Mouse (Mus musculus) midbrain, embryonic 13.5 days (tissue): Measurements from ENCODE around the gene 9430007A20Rik. TPM values are rescaled to one million over a fixed set of nuclear protein-coding genes. Genes with fewer than 3 reads are reported as not detected.
"Not testable (repeated sequence)": the region's sequence is repeated elsewhere in the genome, so short reads cannot be mapped to it uniquely, and the experiment has no call there.

Experiments
- ATAC-seq: fragments of 200-750 bp; cut with Nextera tagmentation; 2 replicates; pipeline ENCODE4 v1.8.0; 2017; ENCODE audit warnings: mild to moderate bottlenecking, moderate TSS enrichment, moderate library complexity
- H3K27ac ChIP-seq: fragments of 300-500 bp; sonication (generic); 2 replicates; pipeline ENCODE4 v1.5.1; 2015; ENCODE audit warnings: inconsistent platforms, mild to moderate bottlenecking, moderate library complexity
- H3K27me3 ChIP-seq: fragments of 300-500 bp; sonication (generic); 2 replicates; pipeline ENCODE4 v1.6.1; 2015; ENCODE audit warnings: mild to moderate bottlenecking, inconsistent platforms
- H3K36me3 ChIP-seq: fragments of 300-500 bp; sonication (generic); 2 replicates; pipeline ENCODE4 v1.6.1; 2015; ENCODE audit warnings: mild to moderate bottlenecking, inconsistent platforms
- H3K4me1 ChIP-seq: fragments of 300-500 bp; sonication (generic); replicated peaks from 2 replicates; pipeline ENCODE4 v1.6.1; 2015; ENCODE audit warnings: inconsistent platforms
- H3K4me2 ChIP-seq: fragments of 300-500 bp; sonication (generic); replicated peaks from 2 replicates; pipeline ENCODE4 v1.6.1; 2015; ENCODE audit warnings: moderate library complexity, mild to moderate bottlenecking, inconsistent platforms
- H3K4me3 ChIP-seq: fragments of 300-500 bp; sonication (generic); replicated peaks from 2 replicates; pipeline ENCODE4 v1.5.1; 2015; ENCODE audit warnings: mild to moderate bottlenecking, inconsistent platforms
- H3K9ac ChIP-seq: fragments of 300-500 bp; sonication (generic); replicated peaks from 2 replicates; pipeline ENCODE4 v1.6.1; 2015; ENCODE audit warnings: mild to moderate bottlenecking, inconsistent platforms
- H3K9me3 ChIP-seq: fragments of 300-500 bp; sonication (generic); 2 replicates; pipeline ENCODE4 v1.6.1; 2016; ENCODE audit warnings: mild to moderate bottlenecking, inconsistent platforms
- WGBS: fragments of 180-500 bp; shearing (Covaris S2); methylation state at CpG from one replicate; pipeline ENCODE4 v1.1.7; 2015; 5-methylcytosine and 5-hydroxymethylcytosine counted together
- polyA plus RNA-seq: library from polyadenylated mRNA; unstranded; fragments of >200 nt; fragmentation: Nextera tagmentation; extraction: Ambion mirVana; gene quantifications from 2 replicates; pipeline ENCODE4 v1.2.1, GENCODE M21; 2015

The 9430007A20Rik gene
- polyA plus RNA-seq = not detected in 2 replicates

DNA sequence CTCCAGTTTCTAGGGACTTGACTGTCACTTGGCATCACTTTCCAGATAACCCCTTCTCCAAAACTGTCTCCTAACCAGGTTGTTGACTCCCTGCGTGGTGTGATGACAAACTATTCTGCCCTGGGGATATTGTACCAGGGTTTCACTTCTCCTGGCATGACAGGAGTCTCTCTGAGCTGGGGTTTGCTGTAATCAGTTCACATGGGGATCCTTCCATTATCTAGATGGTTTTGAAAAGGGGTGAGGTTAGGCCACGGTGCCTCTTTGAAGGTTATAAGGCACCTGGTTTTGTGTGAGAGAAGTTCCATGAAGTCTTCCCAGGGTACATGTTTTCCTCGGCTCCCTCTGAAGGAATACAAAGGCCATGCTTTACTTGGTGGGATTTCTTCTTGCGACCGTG, at the start of gene 9430007A20Rik:
Gene 9430007A20Rik (plus strand): TSS at position 301 of the 400 bp plus-strand sequence.
- no peak within 1 kb of the TSS for H3K9ac ChIP-seq
- H3K36me3 ChIP-seq = no peaks in the 10 kb centered on the region
- H3K4me2 ChIP-seq = no peak within 1 kb of the TSS
- peaks cover 49% of the 10 kb centered on the region for H3K9me3 ChIP-seq
- no peak within 1 kb of the TSS for H3K27ac ChIP-seq
- ATAC-seq = no peak
- H3K4me1 ChIP-seq = no peaks in the 10 kb centered on the region
- H3K27me3 ChIP-seq = no peaks in the 10 kb centered on the region
- H3K4me3 ChIP-seq = no peak within 1 kb of the TSS
- whole genome bisulfite sequencing = 80% methylated on average over 5 of the region's 5 CpGs

GRCm38 (mm10) chr4:144493331-144493730, 26.3 kb upstream of the 9430007A20Rik start:
- Histone ChIP-seq H3K27ac (no peak overlapping the region), H3K4me1 (no peaks in the 10 kb centered on the region)

DNA sequence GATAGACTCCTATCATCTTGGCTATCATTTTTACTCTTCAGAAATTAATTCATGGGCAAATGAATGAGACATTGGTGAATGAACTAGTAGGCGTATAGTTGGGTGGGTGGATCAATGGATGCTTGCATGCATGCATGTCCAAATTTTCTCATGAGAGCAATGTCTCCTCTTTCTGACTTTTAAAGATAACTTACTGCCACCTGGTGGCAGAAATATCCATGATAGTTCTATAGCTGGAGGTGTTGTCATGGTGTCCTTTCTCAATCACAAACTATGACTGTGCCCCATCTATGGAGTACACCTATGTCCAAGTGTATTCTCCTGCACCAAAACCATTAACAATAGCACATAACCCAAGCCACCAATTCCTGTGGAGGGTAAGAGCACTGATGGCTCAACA, 13.1 kb upstream of the 9430007A20Rik start:
- Histone ChIP-seq H3K36me3 (no peaks in the 10 kb centered on the region), H3K27me3 (no peaks in the 10 kb centered on the region), H3K4me3 (no peak overlapping the region), H3K4me2 (no peak overlapping the region), H3K4me1 (no peaks in the 10 kb centered on the region), H3K9me3 (peaks cover 28% of the 10 kb centered on the region), H3K9ac (no peak overlapping the region), H3K27ac (no peak overlapping the region)
- ATAC-seq = no peak
- 84% methylated on average over 1 of the region's 1 CpGs for WGBS

More at GRCm38 (mm10) chr4:144493331-144493730, 26.3 kb upstream of the 9430007A20Rik start:
- ATAC-seq = no peak
- Histone ChIP-seq H3K4me2 (no peak overlapping the region), H3K36me3 (no peaks in the 10 kb centered on the region), H3K9ac (no peak overlapping the region), H3K9me3 (peaks cover 49% of the 10 kb centered on the region), H3K27me3 (no peaks in the 10 kb centered on the region), H3K4me3 (no peak overlapping the region)

DNA sequence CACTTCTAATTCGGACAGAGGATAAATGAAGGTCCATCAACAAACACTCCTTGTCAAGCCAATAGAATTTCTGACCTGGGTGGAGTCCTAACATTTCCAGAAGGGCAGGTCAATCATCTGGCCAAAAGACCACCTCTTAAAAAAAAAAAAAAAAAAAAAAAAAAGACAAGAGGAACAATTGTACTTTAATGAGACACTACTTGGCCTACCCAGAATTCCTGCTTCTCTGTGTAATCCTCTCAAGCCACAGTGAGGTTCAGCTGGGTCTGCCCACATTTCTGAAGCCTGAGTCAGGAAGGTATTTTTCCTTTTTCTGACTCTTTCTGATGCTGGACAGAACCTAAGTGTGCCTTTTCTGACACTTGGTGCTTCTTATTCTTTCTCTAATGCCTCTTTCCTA, 25.1 kb downstream of the 9430007A20Rik start:
- H3K4me3 ChIP-seq = no peak overlapping the region
- no peak for ATAC-seq

GRCm38 (mm10) chr4:144545339-144545738, 25.7 kb downstream of the 9430007A20Rik start:
- WGBS = 91% methylated on average over 13 of the region's 13 CpGs
- not testable (repeated sequence) for H3K9ac ChIP-seq

More for the DNA sequence above, 25.1 kb downstream of the 9430007A20Rik start:
- Histone ChIP-seq H3K4me1 (no peaks in the 10 kb centered on the region), H3K27me3 (no peaks in the 10 kb centered on the region), H3K27ac (no peak overlapping the region), H3K36me3 (no peaks in the 10 kb centered on the region), H3K9me3 (peaks cover 57% of the 10 kb centered on the region), H3K4me2 (no peak overlapping the region), H3K9ac (no peak overlapping the region)
- 82% methylated on average over 1 of the region's 1 CpGs for WGBS

GRCm38 (mm10) chr4:144551156-144551555, 31.5 kb downstream of the 9430007A20Rik start:
- Histone ChIP-seq H3K9ac (no peak overlapping the region), H3K4me1 (no peaks in the 10 kb centered on the region), H3K27ac (no peak overlapping the region), H3K4me2 (no peak overlapping the region), H3K4me3 (no peak overlapping the region), H3K27me3 (no peaks in the 10 kb centered on the region), H3K36me3 (no peaks in the 10 kb centered on the region), H3K9me3 (peaks cover 45% of the 10 kb centered on the region)
- no peak for ATAC-seq

More at GRCm38 (mm10) chr4:144545339-144545738, 25.7 kb downstream of the 9430007A20Rik start:
- not testable (repeated sequence) for H3K27ac ChIP-seq, H3K4me1 ChIP-seq, H3K4me3 ChIP-seq, H3K36me3 ChIP-seq, ATAC-seq, H3K4me2 ChIP-seq, H3K27me3 ChIP-seq
- peaks cover 53% of the 10 kb centered on the region for H3K9me3 ChIP-seq

DNA sequence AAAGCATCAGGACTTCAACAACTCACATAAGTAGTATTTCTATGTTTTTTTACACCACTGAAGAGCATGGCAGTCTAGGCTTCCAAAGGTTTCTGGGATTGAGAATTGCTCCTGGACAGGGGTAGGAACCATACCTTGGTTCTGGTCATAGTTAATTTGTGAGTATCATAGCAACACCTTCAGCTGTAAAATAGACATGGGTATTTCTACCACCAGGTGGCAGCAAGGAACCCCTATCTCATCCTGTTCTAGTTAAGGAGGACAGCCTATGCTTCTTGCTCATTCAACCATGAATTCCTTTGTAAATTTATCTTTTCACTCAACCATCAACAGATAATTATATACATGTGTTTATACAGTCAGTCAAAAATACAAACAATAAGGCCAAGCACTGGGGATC, 40.2 kb downstream of the 9430007A20Rik start:
- Histone ChIP-seq H3K9me3 (peaks cover 63% of the 10 kb centered on the region), H3K27ac (no peak overlapping the region), H3K36me3 (no peaks in the 10 kb centered on the region), H3K9ac (no peak overlapping the region), H3K4me3 (no peak overlapping the region), H3K4me1 (no peaks in the 10 kb centered on the region), H3K4me2 (no peak overlapping the region), H3K27me3 (no peaks in the 10 kb centered on the region)
- ATAC-seq = no peak

- H3K36me3 ChIP-seq = no peaks in the 10 kb centered on the region
- H3K27ac ChIP-seq = no peak overlapping the region
- no peak overlapping the region for H3K9ac ChIP-seq
- ATAC-seq = no peak
- H3K4me1 ChIP-seq = no peaks in the 10 kb centered on the region
- 62% methylated on average over 2 of the region's 2 CpGs for WGBS
- peaks cover 62% of the 10 kb centered on the region for H3K9me3 ChIP-seq
- no peak overlapping the region for H3K4me3 ChIP-seq
- no peaks in the 10 kb centered on the region for H3K27me3 ChIP-seq
- H3K4me2 ChIP-seq = no peak overlapping the region
Observed at GRCm38 (mm10) chr4:144561205-144561604, 41.6 kb downstream of the 9430007A20Rik start.

GRCm38 (mm10) chr4:144565034-144565433, 45.4 kb downstream of the 9430007A20Rik start, which contains the start of gene Gm13124:
Gene Gm13124 (minus strand): TSS chr4:144565134.
- no peak within 1 kb of the TSS for H3K4me3 ChIP-seq
- no peak within 1 kb of the TSS for H3K9ac ChIP-seq
- H3K4me2 ChIP-seq = no peak within 1 kb of the TSS
- peaks cover 45% of the 10 kb centered on the region for H3K9me3 ChIP-seq
- 89% methylated on average over 1 of the region's 1 CpGs for WGBS
- no peaks in the 10 kb centered on the region for H3K27me3 ChIP-seq
- no peaks in the 10 kb centered on the region for H3K36me3 ChIP-seq
- no peak within 1 kb of the TSS for H3K27ac ChIP-seq
- no peak for ATAC-seq
- H3K4me1 ChIP-seq = no peaks in the 10 kb centered on the region

DNA sequence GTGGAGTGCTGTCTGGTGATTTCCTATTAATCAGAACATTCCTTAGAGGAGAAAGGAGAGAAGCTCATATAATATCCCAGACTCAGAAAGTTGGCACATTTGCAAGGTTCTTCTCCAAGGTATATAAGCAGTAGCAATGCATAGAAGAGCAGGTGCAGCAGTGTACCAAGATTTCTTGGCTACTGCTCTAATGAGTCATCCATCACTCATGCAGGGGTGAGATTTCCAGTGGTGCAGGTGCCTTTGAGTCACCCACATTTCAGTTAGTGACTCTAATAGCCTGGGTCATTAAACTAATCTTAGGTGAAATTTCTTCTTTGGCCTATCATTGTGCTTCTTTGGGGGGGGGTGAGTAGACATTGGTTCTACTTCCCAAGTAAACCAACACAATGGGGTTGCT, 48.1 kb downstream of the 9430007A20Rik start:
- Histone ChIP-seq H3K4me2 (no peak overlapping the region), H3K27me3 (no peaks in the 10 kb centered on the region), H3K4me3 (no peak overlapping the region), H3K4me1 (no peaks in the 10 kb centered on the region), H3K27ac (no peak overlapping the region), H3K9me3 (peaks cover 23% of the 10 kb centered on the region), H3K36me3 (no peaks in the 10 kb centered on the region), H3K9ac (no peak overlapping the region)
- no peak for ATAC-seq

Other genes starting within 250 kb of the 9430007A20Rik start
- not detected in 2 replicates for gene Pramel5, start 239.3 kb upstream of the 9430007A20Rik start, polyA plus RNA-seq
- not detected in 2 replicates for gene Gm13128, start 189.6 kb upstream of the 9430007A20Rik start, polyA plus RNA-seq
- not detected in 2 replicates for gene Gm13119, start 161.9 kb upstream of the 9430007A20Rik start, polyA plus RNA-seq
- not detected in 2 replicates for gene Pramef20, start 141.9 kb upstream of the 9430007A20Rik start, polyA plus RNA-seq
- 0.09 TPM in 1 of 2 replicates, not detected in the other for gene Pramef12, start 111.4 kb upstream of the 9430007A20Rik start, polyA plus RNA-seq
- not detected in 2 replicates for gene 1700012P22Rik, start 81.0 kb upstream of the 9430007A20Rik start, polyA plus RNA-seq
- not detected in 2 replicates for gene Gm9944, start 66.5 kb upstream of the 9430007A20Rik start, polyA plus RNA-seq
- not detected in 2 replicates for gene Aadacl3, start 56.1 kb upstream of the 9430007A20Rik start, polyA plus RNA-seq
- gene Gm13124, start 45.3 kb downstream of the 9430007A20Rik start, polyA plus RNA-seq = not detected in 2 replicates
- not detected in 2 replicates for gene Aadacl4, start 93.9 kb downstream of the 9430007A20Rik start, polyA plus RNA-seq
- gene Gm436, start 166.5 kb downstream of the 9430007A20Rik start, polyA plus RNA-seq = not detected in 2 replicates
- not detected in 2 replicates for gene Gm13178, start 201.6 kb downstream of the 9430007A20Rik start, polyA plus RNA-seq